Mouse (Mus musculus) neural tube, embryonic 13.5 days (tissue): ENCODE data around the gene Auts2. TPM values are rescaled to one million over a fixed set of nuclear protein-coding genes. Genes with fewer than 3 reads are reported as not detected.

Source experiments
- ATAC-seq: fragments of 200-750 bp; cut with Nextera tagmentation; 2 replicates; pipeline ENCODE4 v1.8.0; 2017; ENCODE audit warnings: low read depth, mild to moderate bottlenecking, moderate TSS enrichment, moderate library complexity
- H3K27ac ChIP-seq: fragments of 300-500 bp; sonication (generic); replicated peaks from 2 replicates; pipeline ENCODE4 v1.5.1; 2015; ENCODE audit warnings: moderate library complexity, mild to moderate bottlenecking, inconsistent platforms
- H3K27me3 ChIP-seq: fragments of 300-500 bp; sonication (generic); 2 replicates; pipeline ENCODE4 v1.6.1; 2015; ENCODE audit warnings: mild to moderate bottlenecking, inconsistent platforms
- H3K36me3 ChIP-seq: fragments of 300-500 bp; sonication (generic); 2 replicates; pipeline ENCODE4 v1.6.1; 2015; ENCODE audit warnings: mild to moderate bottlenecking, inconsistent platforms
- H3K4me1 ChIP-seq: fragments of 300-500 bp; sonication (generic); replicated peaks from 2 replicates; pipeline ENCODE4 v1.6.1; 2015; ENCODE audit warnings: inconsistent platforms
- H3K4me2 ChIP-seq: fragments of 300-500 bp; sonication (generic); 2 replicates; pipeline ENCODE4 v1.6.1; 2015; ENCODE audit warnings: inconsistent platforms, mild to moderate bottlenecking, moderate library complexity
- H3K4me3 ChIP-seq: fragments of 300-500 bp; sonication (generic); 2 replicates; pipeline ENCODE4 v1.5.1; 2015; ENCODE audit warnings: mild to moderate bottlenecking, inconsistent platforms
- H3K9ac ChIP-seq: fragments of 300-500 bp; sonication (generic); 2 replicates; pipeline ENCODE4 v1.6.1; 2015; ENCODE audit warnings: moderate library complexity, mild to moderate bottlenecking, inconsistent platforms
- H3K9me3 ChIP-seq: fragments of 300-500 bp; sonication (generic); 2 replicates; pipeline ENCODE4 v1.6.1; 2016; ENCODE audit warnings: inconsistent platforms
- WGBS: fragments of 180-500 bp; shearing (Covaris S2); methylation state at CpG from one replicate; pipeline ENCODE4 v1.1.7; 2015; 5-methylcytosine and 5-hydroxymethylcytosine counted together
- polyA plus RNA-seq: library from polyadenylated mRNA; unstranded; fragments of >200 nt; fragmentation: Nextera tagmentation; extraction: Ambion mirVana; gene quantifications from 2 replicates; pipeline ENCODE4 v1.2.1, GENCODE M21; 2015

Auts2 gene
- polyA plus RNA-seq, 1 experiment from 2014 or later: 72.6 TPM

- no peak for ATAC-seq
- no peak overlapping the region for H3K4me2 ChIP-seq
- H3K9me3 ChIP-seq: no peaks in the 10 kb centered on the region
- no peak overlapping the region for H3K27ac ChIP-seq
- no peaks in the 10 kb centered on the region for H3K27me3 ChIP-seq
- no peak overlapping the region for H3K4me3 ChIP-seq
- WGBS: 89% methylated on average over 4 of the region's 4 CpGs
- H3K9ac ChIP-seq: no peak overlapping the region
- peaks cover 56% of the 10 kb centered on the region for H3K4me1 ChIP-seq
- no peaks in the 10 kb centered on the region for H3K36me3 ChIP-seq
Measured at GRCm38 (mm10) chr5:132537475-132537874, 5.7 kb downstream of the Auts2 start.

GRCm38 (mm10) chr5:132526395-132526794 is 16.7 kb downstream of the Auts2 start:
- H3K4me2 ChIP-seq: no peak overlapping the region
- 21% methylated on average over 3 of the region's 3 CpGs for WGBS
- no peaks in the 10 kb centered on the region for H3K9me3 ChIP-seq
- H3K4me3 ChIP-seq: no peak overlapping the region
- no peak for ATAC-seq
- H3K27me3 ChIP-seq: no peaks in the 10 kb centered on the region
- H3K4me1 ChIP-seq: peaks cover 91% of the 10 kb centered on the region
- no peak overlapping the region for H3K9ac ChIP-seq
- no peaks in the 10 kb centered on the region for H3K36me3 ChIP-seq
- no peak overlapping the region for H3K27ac ChIP-seq

- Histone ChIP-seq H3K27ac (no peak overlapping the region), H3K4me3 (no peak overlapping the region), H3K9ac (no peak overlapping the region), H3K36me3 (no peaks in the 10 kb centered on the region), H3K4me1 (peaks cover 86% of the 10 kb centered on the region), H3K9me3 (no peaks in the 10 kb centered on the region), H3K27me3 (no peaks in the 10 kb centered on the region), H3K4me2 (no peak overlapping the region)
- 40% methylated on average over 12 of the region's 12 CpGs for WGBS
- ATAC-seq: no peak
Measured at GRCm38 (mm10) chr5:132521358-132521873, 21.7 kb downstream of the Auts2 start.

- Histone ChIP-seq H3K4me2 (peak overlapping the region; percentile 7; the same call in 1 of the 2 replicates), H3K27me3 (no peaks in the 10 kb centered on the region), H3K36me3 (no peaks in the 10 kb centered on the region), H3K27ac (0 out of 2 replicates have a peak overlapping the region, but pooled peaks have one; percentile 25), H3K9me3 (no peaks in the 10 kb centered on the region), H3K4me3 (no peak overlapping the region), H3K9ac (no peak overlapping the region), H3K4me1 (peaks cover 87% of the 10 kb centered on the region)
- 27% methylated on average over 6 of the region's 6 CpGs for WGBS
- peak; percentile 65; the same call in 1 of the 2 replicates for ATAC-seq
Measured at GRCm38 (mm10) chr5:132517879-132518278, 25.3 kb downstream of the Auts2 start.

- Histone ChIP-seq H3K27ac (no peak overlapping the region), H3K4me2 (no peak overlapping the region), H3K9me3 (no peaks in the 10 kb centered on the region), H3K4me3 (no peak overlapping the region), H3K9ac (no peak overlapping the region), H3K36me3 (no peaks in the 10 kb centered on the region), H3K27me3 (no peaks in the 10 kb centered on the region), H3K4me1 (peaks cover 70% of the 10 kb centered on the region)
- ATAC-seq: no peak
- 91% methylated on average over 6 of the region's 6 CpGs for WGBS
Measured at GRCm38 (mm10) chr5:132514521-132514920, 28.6 kb downstream of the Auts2 start.

GRCm38 (mm10) chr5:132513206-132513605 is 29.9 kb downstream of the Auts2 start:
- no peak for ATAC-seq
- Histone ChIP-seq H3K9ac (no peak overlapping the region), H3K4me1 (peaks cover 70% of the 10 kb centered on the region), H3K36me3 (no peaks in the 10 kb centered on the region), H3K27ac (no peak overlapping the region), H3K4me2 (no peak overlapping the region), H3K9me3 (no peaks in the 10 kb centered on the region), H3K27me3 (no peaks in the 10 kb centered on the region), H3K4me3 (no peak overlapping the region)
- WGBS: 30% methylated on average over 7 of the region's 7 CpGs

GRCm38 (mm10) chr5:132509464-132509885 is 33.7 kb downstream of the Auts2 start:
- H3K27me3 ChIP-seq: no peaks in the 10 kb centered on the region
- peaks cover 44% of the 10 kb centered on the region for H3K4me1 ChIP-seq
- no peak overlapping the region for H3K4me3 ChIP-seq
- ATAC-seq: peak; percentile 53; the same call in 1 of the 2 replicates
- 8% methylated on average over 9 of the region's 9 CpGs for WGBS
- no peaks in the 10 kb centered on the region for H3K36me3 ChIP-seq
- peak overlapping the region; percentile 40 for H3K4me2 ChIP-seq
- H3K27ac ChIP-seq: no peak overlapping the region
- H3K9me3 ChIP-seq: no peaks in the 10 kb centered on the region
- H3K9ac ChIP-seq: no peak overlapping the region

GRCm38 (mm10) chr5:132504893-132505292 is 38.3 kb downstream of the Auts2 start:
- Histone ChIP-seq H3K4me2 (no peak overlapping the region), H3K27me3 (no peaks in the 10 kb centered on the region), H3K4me3 (no peak overlapping the region), H3K36me3 (no peaks in the 10 kb centered on the region), H3K9me3 (no peaks in the 10 kb centered on the region), H3K9ac (no peak overlapping the region), H3K27ac (no peak overlapping the region), H3K4me1 (peaks cover 55% of the 10 kb centered on the region)
- WGBS: 90% methylated on average over 1 of the region's 1 CpGs
- no peak for ATAC-seq

- Histone ChIP-seq H3K4me1 (peaks cover 43% of the 10 kb centered on the region), H3K36me3 (no peaks in the 10 kb centered on the region), H3K27ac (no peak overlapping the region), H3K4me3 (no peak overlapping the region), H3K27me3 (no peaks in the 10 kb centered on the region), H3K9me3 (no peaks in the 10 kb centered on the region), H3K9ac (no peak overlapping the region), H3K4me2 (no peak overlapping the region)
- no peak for ATAC-seq
- 95% methylated on average over 2 of the region's 2 CpGs for WGBS
Measured at GRCm38 (mm10) chr5:132503431-132503830, 39.7 kb downstream of the Auts2 start.

GRCm38 (mm10) chr5:132502036-132502435 is 41.1 kb downstream of the Auts2 start:
- Histone ChIP-seq H3K4me2 (no peak overlapping the region), H3K4me3 (no peak overlapping the region), H3K36me3 (no peaks in the 10 kb centered on the region), H3K27ac (no peak overlapping the region), H3K4me1 (peaks cover 43% of the 10 kb centered on the region), H3K9ac (no peak overlapping the region), H3K9me3 (no peaks in the 10 kb centered on the region), H3K27me3 (no peaks in the 10 kb centered on the region)
- ATAC-seq: no peak
- WGBS: 21% methylated on average over 5 of the region's 5 CpGs

GRCm38 (mm10) chr5:132500817-132501231 is 42.3 kb downstream of the Auts2 start:
- 4% methylated on average over 3 of the region's 3 CpGs for WGBS
- H3K4me1 ChIP-seq: peaks cover 49% of the 10 kb centered on the region
- H3K9me3 ChIP-seq: no peaks in the 10 kb centered on the region
- no peak overlapping the region for H3K27ac ChIP-seq
- ATAC-seq: no peak
- H3K27me3 ChIP-seq: no peaks in the 10 kb centered on the region
- no peak overlapping the region for H3K4me3 ChIP-seq
- H3K9ac ChIP-seq: no peak overlapping the region
- no peaks in the 10 kb centered on the region for H3K36me3 ChIP-seq
- no peak overlapping the region for H3K4me2 ChIP-seq

- ATAC-seq: no peak
Measured at GRCm38 (mm10) chr5:132498896-132499295, 44.2 kb downstream of the Auts2 start.

GRCm38 (mm10) chr5:132498045-132498444 is 45.1 kb downstream of the Auts2 start:
- no peak for ATAC-seq
- Histone ChIP-seq H3K27me3 (no peaks in the 10 kb centered on the region), H3K36me3 (no peaks in the 10 kb centered on the region), H3K9ac (no peak overlapping the region), H3K4me1 (peaks cover 49% of the 10 kb centered on the region), H3K27ac (no peak overlapping the region), H3K4me2 (no peak overlapping the region), H3K4me3 (no peak overlapping the region), H3K9me3 (no peaks in the 10 kb centered on the region)
- WGBS: 84% methylated on average over 5 of the region's 5 CpGs

More at GRCm38 (mm10) chr5:132498896-132499295, 44.2 kb downstream of the Auts2 start:
- peaks cover 52% of the 10 kb centered on the region for H3K4me1 ChIP-seq
- no peaks in the 10 kb centered on the region for H3K27me3 ChIP-seq
- no peak overlapping the region for H3K27ac ChIP-seq
- no peaks in the 10 kb centered on the region for H3K36me3 ChIP-seq
- no peak overlapping the region for H3K4me2 ChIP-seq
- H3K9ac ChIP-seq: no peak overlapping the region
- H3K9me3 ChIP-seq: no peaks in the 10 kb centered on the region
- no peak overlapping the region for H3K4me3 ChIP-seq
- 77% methylated on average over 2 of the region's 2 CpGs for WGBS
